Mouse (Mus musculus) liver, postnatal 0 days (tissue): ENCODE measurements around the gene Nudt17.

Source experiments
- CTCF ChIP-seq: sonication (generic); IDR thresholded peaks from 2 replicates; pipeline ENCODE4 v1.5.1; 2016; ENCODE audit warnings: antibody characterized with exemption, low read depth
- EP300 ChIP-seq: IDR thresholded peaks from 2 replicates; pipeline ENCODE4 v1.6.1; 2016; ENCODE audit warnings: antibody characterized with exemption, low read depth, mild to moderate bottlenecking

- TF ChIP-seq CTCF (no peak), EP300 (no peak)
These were observed 26.8 kb upstream of the Nudt17 start for GRCm38 (mm10) chr3:96735200-96735599.
